Mouse (Mus musculus): Measurements from ENCODE around the gene C1galt1.

DNA sequence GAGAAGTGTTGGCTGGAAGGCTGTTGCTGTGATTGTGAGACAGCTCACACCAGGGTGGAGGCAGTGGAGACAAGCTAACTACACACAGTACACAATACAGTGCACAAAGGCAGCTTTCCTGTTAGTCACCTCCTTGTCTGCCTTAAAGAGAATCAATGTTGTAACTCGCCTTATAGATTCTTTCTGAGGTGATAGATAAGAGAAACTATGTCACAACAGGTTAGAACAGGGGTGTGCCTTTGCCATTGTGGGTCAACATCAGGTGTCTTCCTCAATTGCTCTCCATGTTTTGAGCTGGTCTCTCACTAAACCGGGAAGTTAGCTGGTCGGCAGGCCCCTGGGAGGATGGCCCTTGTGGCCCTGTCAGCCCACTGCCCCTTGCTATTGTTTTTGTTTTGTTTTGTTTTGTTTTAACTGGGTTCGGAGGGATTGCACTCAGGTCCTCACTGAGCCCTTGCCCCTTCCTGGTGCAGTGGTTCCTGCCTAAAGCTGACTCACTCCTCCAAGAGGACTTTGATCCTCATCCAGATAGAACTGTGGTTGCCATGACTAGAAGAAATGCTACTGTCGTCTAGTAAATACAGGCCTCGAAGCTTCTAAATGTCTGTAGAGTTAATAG lies 3.4 kb downstream of the C1galt1 start:
- TF ChIP-seq CTCF (IDR thresholded peaks at IDR 0.05) (no peak), EP300 (IDR thresholded peaks at IDR 0.05) (no peak)
